Mouse (Mus musculus) testis, adult 2 months (tissue): ENCODE results near the gene Dmbx1.

Experiments
- CTCF ChIP-seq: fragments of 200-500 bp; IDR thresholded peaks from 2 replicates; pipeline ENCODE4 v1.5.1; 2012; ENCODE audit warnings: low read depth, mild to moderate bottlenecking, inconsistent platforms, low read length, moderate library complexity; ENCODE audit not compliant: control insufficient read depth, insufficient read depth, insufficient replicate concordance
- POLR2A ChIP-seq: fragments of 200-500 bp; IDR thresholded peaks from 2 replicates; pipeline ENCODE4 v1.6.1; 2012; ENCODE audit warnings: low read depth, mild to moderate bottlenecking, inconsistent platforms, low read length, moderate library complexity; ENCODE audit not compliant: control insufficient read depth

- TF ChIP-seq CTCF (no peak), POLR2A (no peak)
Measured at GRCm38 (mm10) chr4:115987436-115987835, 47.7 kb upstream of the Dmbx1 start.
